Mouse (Mus musculus): Measurements from ENCODE around the gene Dok4. TPM values are rescaled to one million over a fixed set of nuclear protein-coding genes. Genes with fewer than 3 reads are reported as not detected.

The Dok4 gene
- polyA plus RNA-seq, 1 experiment from 2014 or later, result 112 TPM

- Histone ChIP-seq H3K27me3 (ENCODE audit: control insufficient read depth, insufficient read depth, low read depth, low read length) (peaks cover 8% of the 10 kb centered on the region), H3K9ac (ENCODE audit: low read depth, low read length) (no peak overlapping the region), H3K36me3 (ENCODE audit: control insufficient read depth, insufficient read depth, low read length) (peaks cover 2% of the 10 kb centered on the region; the same call in 1 of the 2 replicates), H3K4me2 (ENCODE audit: low read length) (no peak overlapping the region), H3K9me3 (replicated peaks; ENCODE audit: control insufficient read depth, low read length, poor library complexity, severe bottlenecking) (no peaks in the 10 kb centered on the region), H3K4me3 (ENCODE audit: low read depth, low read length) (no peak overlapping the region), H3K4me1 (ENCODE audit: control insufficient read depth, insufficient read depth, low read length) (peaks cover 37% of the 10 kb centered on the region), H3K27ac (ENCODE audit: low read length) (no peak overlapping the region)
- ATAC-seq, result no peak
- WGBS, result 37% methylated on average over 3 of the region's 3 CpGs
Measured at GRCm38 (mm10) chr8:94872156-94872555, 4.0 kb downstream of the Dok4 start.

DNA sequence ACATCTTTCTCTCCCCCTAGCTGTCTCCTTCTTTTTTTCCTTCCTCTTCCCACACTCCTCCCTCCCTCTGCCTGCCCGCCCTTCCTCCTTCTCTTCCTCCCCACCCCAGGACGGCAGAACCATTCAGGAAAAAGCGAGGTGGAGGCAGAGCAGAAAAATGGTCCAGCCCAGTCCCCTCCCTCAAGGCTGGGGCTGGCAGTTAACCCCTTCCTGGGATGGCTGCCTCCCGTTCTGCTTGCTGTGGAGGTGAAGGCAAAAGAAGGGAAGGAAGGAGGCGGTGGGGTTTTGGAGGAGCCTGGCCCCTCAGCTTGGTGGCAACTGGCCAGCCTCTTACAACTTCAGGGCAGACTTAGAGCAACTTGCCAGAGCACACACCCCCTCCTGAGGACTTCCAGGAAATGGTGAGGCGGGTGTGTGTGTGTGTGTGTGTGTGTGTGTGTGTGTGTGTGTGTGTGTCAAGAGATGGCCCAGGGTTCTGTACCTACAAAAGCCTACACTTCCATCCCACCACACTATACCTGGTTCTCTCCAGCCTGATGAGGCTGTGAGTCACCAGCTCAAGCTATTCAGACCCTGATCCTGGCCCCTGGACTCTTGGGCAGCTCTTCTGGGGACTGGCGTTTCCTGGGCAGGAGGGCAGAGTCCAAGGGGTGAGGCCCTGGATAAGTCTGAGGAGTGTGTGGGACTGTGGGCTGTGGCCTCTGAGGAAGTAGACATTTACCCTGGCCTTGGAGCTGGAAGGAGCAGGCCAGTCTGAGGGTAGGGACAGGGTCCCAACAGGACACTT, 4.8 kb downstream of the Dok4 start:
- WGBS, result 6% methylated on average over 6 of the region's 7 CpGs
- Histone ChIP-seq H3K27me3 (ENCODE audit: control insufficient read depth, insufficient read depth, low read depth, low read length) (peaks cover 8% of the 10 kb centered on the region), H3K4me2 (ENCODE audit: low read length) (peak overlapping the region; percentile 84), H3K27ac (ENCODE audit: low read length) (peak overlapping the region; percentile 85), H3K4me1 (ENCODE audit: control insufficient read depth, insufficient read depth, low read length) (peaks cover 35% of the 10 kb centered on the region), H3K9ac (ENCODE audit: low read depth, low read length) (peak overlapping the region; percentile 88), H3K36me3 (ENCODE audit: control insufficient read depth, insufficient read depth, low read length) (peaks cover 6% of the 10 kb centered on the region; the same call in 1 of the 2 replicates), H3K4me3 (ENCODE audit: low read depth, low read length) (peak overlapping the region; percentile 72), H3K9me3 (replicated peaks; ENCODE audit: control insufficient read depth, low read length, poor library complexity, severe bottlenecking) (no peaks in the 10 kb centered on the region)
- peak; percentile 87 for ATAC-seq

GRCm38 (mm10) chr8:94870474-94871107, 5.5 kb downstream of the Dok4 start:
- 0% methylated on average over 22 of the region's 22 CpGs for WGBS
- H3K4me1 ChIP-seq (ENCODE audit: control insufficient read depth, insufficient read depth, low read length), result peaks cover 31% of the 10 kb centered on the region

GRCm38 (mm10) chr8:94870003-94870402, 6.1 kb downstream of the Dok4 start:
- peaks cover 7% of the 10 kb centered on the region for H3K27me3 ChIP-seq (ENCODE audit: control insufficient read depth, insufficient read depth, low read depth, low read length)
- no peak; the same call in 1 of the 2 replicates for ATAC-seq
- peak overlapping the region; percentile 72 for H3K4me3 ChIP-seq (ENCODE audit: low read depth, low read length)
- peak overlapping the region; percentile 88 for H3K9ac ChIP-seq (ENCODE audit: low read depth, low read length)
- no peaks in the 10 kb centered on the region for H3K9me3 ChIP-seq (replicated peaks; ENCODE audit: control insufficient read depth, low read length, poor library complexity, severe bottlenecking)
- H3K4me1 ChIP-seq (ENCODE audit: control insufficient read depth, insufficient read depth, low read length), result peaks cover 25% of the 10 kb centered on the region
- 11% methylated on average over 4 of the region's 4 CpGs for WGBS
- peak overlapping the region; percentile 84 for H3K4me2 ChIP-seq (ENCODE audit: low read length)
- H3K27ac ChIP-seq (ENCODE audit: low read length), result peak overlapping the region; percentile 85
- H3K36me3 ChIP-seq (ENCODE audit: control insufficient read depth, insufficient read depth, low read length), result peaks cover 18% of the 10 kb centered on the region

More at GRCm38 (mm10) chr8:94870474-94871107, 5.5 kb downstream of the Dok4 start:
- H3K9ac ChIP-seq (ENCODE audit: low read depth, low read length), result peak overlapping the region; percentile 88
- ATAC-seq, result peak; percentile 69
- peak overlapping the region; percentile 85 for H3K27ac ChIP-seq (ENCODE audit: low read length)
- peak overlapping the region; percentile 84 for H3K4me2 ChIP-seq (ENCODE audit: low read length)
- peak overlapping the region; percentile 72 for H3K4me3 ChIP-seq (ENCODE audit: low read depth, low read length)
- H3K36me3 ChIP-seq (ENCODE audit: control insufficient read depth, insufficient read depth, low read length), result peaks cover 12% of the 10 kb centered on the region
- H3K9me3 ChIP-seq (replicated peaks; ENCODE audit: control insufficient read depth, low read length, poor library complexity, severe bottlenecking), result no peaks in the 10 kb centered on the region
- peaks cover 8% of the 10 kb centered on the region for H3K27me3 ChIP-seq (ENCODE audit: control insufficient read depth, insufficient read depth, low read depth, low read length)

DNA sequence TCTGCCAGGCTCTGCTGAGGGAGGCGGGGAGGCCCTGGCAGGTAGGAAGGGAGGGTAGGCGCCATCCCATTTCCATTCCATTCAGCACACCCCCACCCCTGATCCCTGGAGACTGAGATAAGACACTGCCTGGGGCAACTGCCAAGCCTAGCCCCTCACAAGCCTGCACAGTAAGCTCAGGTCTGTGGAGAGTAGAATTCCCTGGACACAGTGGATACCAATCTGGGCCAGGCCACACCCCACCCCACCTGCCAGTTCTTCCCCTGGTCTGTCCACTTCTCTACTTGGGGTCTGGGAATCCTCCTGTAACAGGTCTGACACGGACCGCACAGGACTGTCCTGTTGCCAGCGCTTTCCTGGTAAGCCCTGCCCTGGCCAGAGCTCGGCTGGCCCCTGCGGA, 7.0 kb downstream of the Dok4 start:
- Histone ChIP-seq H3K9ac (ENCODE audit: low read depth, low read length) (peak overlapping the region; percentile 88), H3K27ac (ENCODE audit: low read length) (no peak overlapping the region; the same call in 1 of the 2 replicates)
- ATAC-seq, result peak; percentile 9

DNA sequence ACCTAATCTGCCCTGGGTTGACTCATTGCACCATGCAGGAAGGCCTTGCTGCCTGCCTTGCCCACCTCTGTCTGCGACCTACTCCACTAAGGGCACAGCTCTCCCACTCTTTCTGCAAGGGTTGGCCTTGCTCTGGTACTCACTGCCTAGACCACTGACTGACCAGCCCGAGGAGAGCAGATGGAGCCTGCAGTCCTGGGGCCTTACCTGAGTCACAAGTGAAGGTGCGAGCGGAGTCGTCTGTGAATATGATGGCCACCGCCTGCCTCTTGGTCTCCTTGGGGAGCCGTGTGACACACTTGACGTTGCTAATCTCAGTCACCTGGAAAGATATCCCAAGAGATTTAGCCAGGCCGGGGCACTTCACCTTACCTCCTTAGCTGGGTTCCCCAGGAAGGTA, 9.2 kb downstream of the Dok4 start:
- Histone ChIP-seq H3K27ac (ENCODE audit: low read length) (no peak overlapping the region), H3K36me3 (ENCODE audit: control insufficient read depth, insufficient read depth, low read length) (peaks cover 32% of the 10 kb centered on the region), H3K4me1 (ENCODE audit: control insufficient read depth, insufficient read depth, low read length) (peaks cover 25% of the 10 kb centered on the region), H3K4me3 (ENCODE audit: low read depth, low read length) (no peak overlapping the region), H3K9ac (ENCODE audit: low read depth, low read length) (no peak overlapping the region), H3K27me3 (ENCODE audit: control insufficient read depth, insufficient read depth, low read depth, low read length) (no peaks in the 10 kb centered on the region), H3K9me3 (replicated peaks; ENCODE audit: control insufficient read depth, low read length, poor library complexity, severe bottlenecking) (no peaks in the 10 kb centered on the region), H3K4me2 (ENCODE audit: low read length) (no peak overlapping the region)
- WGBS, result 90% methylated on average over 9 of the region's 9 CpGs
- ATAC-seq, result no peak

More for the DNA sequence above, 7.0 kb downstream of the Dok4 start:
- Histone ChIP-seq H3K4me1 (ENCODE audit: control insufficient read depth, insufficient read depth, low read length) (peaks cover 25% of the 10 kb centered on the region), H3K36me3 (ENCODE audit: control insufficient read depth, insufficient read depth, low read length) (peaks cover 26% of the 10 kb centered on the region), H3K27me3 (ENCODE audit: control insufficient read depth, insufficient read depth, low read depth, low read length) (peaks cover 3% of the 10 kb centered on the region), H3K9me3 (replicated peaks; ENCODE audit: control insufficient read depth, low read length, poor library complexity, severe bottlenecking) (no peaks in the 10 kb centered on the region), H3K4me2 (ENCODE audit: low read length) (peak overlapping the region; percentile 84), H3K4me3 (ENCODE audit: low read depth, low read length) (peak overlapping the region; percentile 72)
- WGBS, result 40% methylated on average over 7 of the region's 7 CpGs

DNA sequence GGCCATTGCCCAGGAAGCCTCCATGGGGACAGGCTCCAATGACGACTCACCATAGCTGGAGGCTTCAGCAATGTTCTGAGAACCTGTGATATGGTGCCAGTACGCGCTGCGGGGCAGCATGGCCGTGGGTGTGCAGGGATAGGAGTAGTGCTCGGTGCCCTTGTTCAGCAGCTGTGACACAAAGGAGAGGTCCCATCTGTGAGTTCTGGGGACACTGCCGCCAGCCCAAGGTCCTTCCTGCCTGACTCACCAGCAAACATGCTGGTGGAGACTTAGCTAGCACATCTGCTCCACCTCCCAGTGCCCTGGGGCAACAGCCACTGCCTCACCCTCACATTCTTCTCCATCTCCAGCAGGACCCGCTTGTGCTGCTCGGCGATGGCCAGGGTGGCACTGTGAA, 10.8 kb downstream of the Dok4 start:
- no peaks in the 10 kb centered on the region for H3K27me3 ChIP-seq (ENCODE audit: control insufficient read depth, insufficient read depth, low read depth, low read length)
- H3K27ac ChIP-seq (ENCODE audit: low read length), result no peak overlapping the region
- H3K4me2 ChIP-seq (ENCODE audit: low read length), result no peak overlapping the region
- no peak overlapping the region for H3K9ac ChIP-seq (ENCODE audit: low read depth, low read length)
- ATAC-seq, result no peak
- WGBS, result 87% methylated on average over 10 of the region's 10 CpGs
- peaks cover 19% of the 10 kb centered on the region for H3K4me1 ChIP-seq (ENCODE audit: control insufficient read depth, insufficient read depth, low read length)
- no peaks in the 10 kb centered on the region for H3K9me3 ChIP-seq (replicated peaks; ENCODE audit: control insufficient read depth, low read length, poor library complexity, severe bottlenecking)
- H3K36me3 ChIP-seq (ENCODE audit: control insufficient read depth, insufficient read depth, low read length), result peaks cover 34% of the 10 kb centered on the region
- H3K4me3 ChIP-seq (ENCODE audit: low read depth, low read length), result no peak overlapping the region

DNA sequence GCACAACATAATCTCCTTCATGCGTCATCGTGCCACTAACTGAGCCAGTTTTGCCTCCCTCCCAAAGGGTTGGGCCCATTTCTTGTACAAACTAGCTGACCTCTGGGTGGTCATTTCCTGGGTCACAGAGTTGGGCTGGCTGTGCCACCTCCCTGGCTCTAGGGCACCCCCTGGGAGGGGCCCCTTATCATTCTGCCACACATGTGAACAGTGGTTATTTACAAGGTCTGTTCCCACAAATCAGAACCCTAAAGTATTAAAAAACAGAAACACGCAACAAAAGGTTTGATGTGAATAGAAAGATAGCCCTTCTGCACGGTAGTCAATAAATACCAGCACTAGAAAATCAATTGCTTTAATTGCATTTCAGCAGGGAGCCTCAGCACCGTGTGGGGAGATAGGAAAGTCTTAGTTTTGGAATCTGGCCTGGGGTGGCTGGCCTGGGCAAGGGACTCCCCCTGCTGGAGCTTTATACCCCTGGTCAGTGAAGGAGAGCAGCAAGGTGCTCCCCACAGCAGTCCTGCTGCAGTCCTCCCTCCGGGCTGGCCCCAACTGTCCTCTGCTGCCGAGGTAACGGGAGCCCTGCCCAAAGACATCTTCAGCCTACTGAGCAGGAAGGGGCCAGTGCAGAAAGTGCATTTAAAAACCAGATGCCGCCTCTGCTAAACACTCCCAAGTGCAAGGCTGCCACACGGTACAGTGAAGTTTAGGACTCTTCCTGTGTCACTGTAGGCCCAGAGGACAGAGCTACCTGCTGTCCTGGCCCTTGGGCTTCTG, 12.0 kb downstream of the Dok4 start:
- H3K9me3 ChIP-seq (replicated peaks; ENCODE audit: control insufficient read depth, low read length, poor library complexity, severe bottlenecking), result no peaks in the 10 kb centered on the region
- no peak overlapping the region for H3K4me2 ChIP-seq (ENCODE audit: low read length)
- WGBS, result 76% methylated on average over 10 of the region's 10 CpGs
- no peak overlapping the region for H3K27ac ChIP-seq (ENCODE audit: low read length)
- peaks cover 18% of the 10 kb centered on the region for H3K4me1 ChIP-seq (ENCODE audit: control insufficient read depth, insufficient read depth, low read length)
- H3K4me3 ChIP-seq (ENCODE audit: low read depth, low read length), result no peak overlapping the region
- peaks cover 34% of the 10 kb centered on the region for H3K36me3 ChIP-seq (ENCODE audit: control insufficient read depth, insufficient read depth, low read length)
- no peak for ATAC-seq
- H3K27me3 ChIP-seq (ENCODE audit: control insufficient read depth, insufficient read depth, low read depth, low read length), result no peaks in the 10 kb centered on the region
- H3K9ac ChIP-seq (ENCODE audit: low read depth, low read length), result no peak overlapping the region

All from midbrain, embryonic 16.5 days (tissue).